Mouse (Mus musculus) frontal cortex, postnatal 10 days (tissue): ENCODE results near the gene Pla2g1b.
"Not testable (repeated sequence)": the region's sequence is repeated elsewhere in the genome, so short reads cannot be mapped to it uniquely, and the experiment has no call there.

Source experiments
- DNase-seq, 2 experiments: peaks; one replicate each; pipeline ENCODE4 v3.0.0; 2022; ENCODE audit warnings: low spot score in 2 of 2, mixed read lengths in 1 of 2

Gene Pla2g1b

DNA sequence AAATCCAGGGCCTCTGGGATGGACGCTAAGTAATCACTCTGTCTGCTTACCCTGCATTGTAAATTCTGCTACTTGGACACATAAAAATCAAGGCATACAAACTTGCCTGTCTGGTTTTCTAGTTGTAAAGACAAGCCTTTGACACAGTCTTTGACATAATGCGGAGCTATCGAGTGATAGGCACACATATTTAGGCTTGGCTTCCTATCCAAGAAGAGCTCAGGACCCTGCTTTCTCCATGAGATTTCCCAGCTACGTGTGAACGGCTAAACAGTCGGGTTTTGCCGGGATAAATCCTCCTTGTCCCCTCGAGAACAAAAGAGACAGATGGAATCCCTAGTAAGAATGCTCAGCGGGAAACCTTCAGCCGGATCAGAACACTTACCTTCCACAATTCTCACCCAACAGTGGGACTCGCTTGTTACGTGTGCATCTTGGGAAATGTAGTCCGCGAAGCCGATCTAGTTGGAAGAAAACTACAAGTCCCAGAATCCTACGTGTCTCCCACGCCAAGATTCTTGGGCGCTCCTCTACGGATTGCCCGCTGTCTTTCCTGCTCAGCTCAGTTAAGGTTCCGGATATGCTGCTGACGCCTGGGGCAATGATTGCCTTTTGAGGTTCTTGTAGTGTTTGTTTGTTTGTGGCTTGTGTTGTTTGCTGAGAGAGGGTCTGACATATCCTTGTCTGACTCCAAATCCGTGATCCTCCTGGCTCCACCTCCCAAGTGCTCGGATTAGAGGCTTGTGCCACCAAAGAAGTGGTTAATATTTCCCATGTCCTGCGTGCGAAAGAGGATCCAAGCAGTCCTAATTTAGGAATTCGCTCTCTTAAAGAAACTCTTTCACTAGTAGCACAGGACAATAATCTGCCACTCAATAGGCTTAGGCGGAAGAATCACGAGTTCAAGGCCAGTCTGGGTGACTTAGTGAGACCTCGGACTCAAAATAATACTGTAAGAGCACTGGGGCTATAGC is 18.2 kb downstream of the Pla2g1b start, which contains the start of gene Sirt4:
Sirt4 (minus strand) TSS at position 779 of the 974 bp plus-strand sequence.
- peak; percentile 80 for DNase-seq

DNA sequence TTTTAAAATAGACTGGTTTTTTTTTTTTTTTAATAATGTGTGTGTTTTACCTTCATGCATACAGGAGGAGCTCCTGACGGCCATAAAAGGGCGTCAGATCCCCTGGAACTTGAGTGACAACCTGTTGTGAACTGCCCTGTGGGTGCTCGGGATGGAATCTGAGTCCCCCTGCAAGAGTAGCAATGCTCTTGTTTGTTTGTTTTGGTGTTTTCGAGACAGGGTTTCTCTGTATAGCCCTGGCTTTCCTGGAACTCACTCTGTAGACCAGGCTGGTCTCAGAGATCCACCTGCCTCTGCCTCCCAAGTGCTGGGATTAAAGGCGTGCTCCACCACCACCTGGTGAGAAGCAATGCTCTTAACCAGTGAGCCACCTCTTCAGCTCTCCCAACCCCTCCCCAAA is 18.9 kb downstream of the Pla2g1b start:
- no peak for DNase-seq

DNA sequence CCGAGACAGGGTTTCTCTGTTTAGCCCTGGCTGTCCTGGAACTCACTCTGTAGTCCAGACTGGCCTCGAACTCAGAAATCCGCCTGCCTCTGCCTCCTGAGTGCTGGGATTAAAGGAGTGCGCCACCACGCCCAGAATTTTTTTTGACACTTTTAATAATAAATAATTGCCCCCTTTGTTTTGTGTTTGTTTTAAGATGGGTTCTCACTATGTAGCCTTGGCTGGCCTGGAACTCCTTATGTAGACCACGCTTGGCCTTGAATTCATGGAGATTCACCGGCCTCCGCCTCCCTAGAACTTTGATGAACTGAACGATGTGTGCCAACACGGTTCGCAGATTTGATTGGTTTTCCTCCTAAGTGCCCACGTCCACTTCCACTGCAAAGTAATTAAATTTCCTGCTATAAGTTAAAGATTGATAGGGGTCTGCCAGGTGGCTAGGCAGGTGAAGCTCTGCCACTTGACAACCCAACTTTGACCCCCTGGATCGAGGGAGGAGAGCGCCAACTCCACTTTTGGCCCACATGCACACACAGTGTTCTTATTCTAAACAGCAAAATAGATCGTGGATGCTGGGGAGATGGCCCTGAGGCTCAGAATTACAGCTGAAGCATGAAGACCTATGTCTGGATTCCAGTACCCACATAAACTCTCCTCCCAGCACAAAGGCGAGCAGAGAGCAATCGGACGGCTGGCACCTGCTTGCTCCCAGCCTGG is 19.6 kb downstream of the Pla2g1b start:
- DNase-seq: no peak

DNA sequence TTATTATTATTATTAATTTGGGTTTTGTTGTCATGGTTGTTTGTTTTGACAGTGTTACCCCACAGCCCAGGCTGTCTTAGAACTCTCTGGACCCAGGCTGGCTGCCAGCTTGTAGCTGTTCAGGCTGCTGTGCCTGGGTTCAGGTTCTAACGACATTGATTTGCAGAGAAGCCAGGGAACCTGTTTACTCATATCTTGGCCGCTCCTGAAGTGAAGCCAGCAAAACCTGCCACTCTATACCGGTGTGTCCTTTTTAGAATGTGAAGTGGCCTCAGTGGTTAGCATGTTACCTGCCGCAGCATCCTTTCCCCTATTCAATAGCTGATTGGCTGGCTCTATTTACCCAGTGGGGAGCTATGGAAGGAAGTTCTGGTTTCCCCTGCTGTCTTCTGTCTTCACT is 20.7 kb downstream of the Pla2g1b start:
- no peak for DNase-seq

DNA sequence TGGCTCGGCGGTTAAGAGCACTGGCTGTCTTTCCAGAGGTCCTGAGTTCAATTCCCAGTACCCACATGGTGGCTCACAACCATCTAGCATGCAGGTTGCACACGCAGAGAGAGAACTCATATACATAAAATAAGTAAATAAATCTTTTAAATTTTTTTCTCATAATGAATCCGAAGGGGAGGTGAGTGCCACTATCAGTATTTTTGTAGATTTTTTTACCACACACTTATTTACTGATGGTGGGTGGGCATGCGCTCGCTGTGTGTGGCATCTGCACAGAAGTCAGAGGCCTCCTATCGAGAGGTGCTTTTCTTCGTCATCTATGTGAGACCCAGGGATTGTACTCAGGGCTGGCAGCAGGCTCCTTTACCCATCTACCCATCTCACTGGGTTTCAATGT is 21.3 kb downstream of the Pla2g1b start:
- no peak for DNase-seq

DNA sequence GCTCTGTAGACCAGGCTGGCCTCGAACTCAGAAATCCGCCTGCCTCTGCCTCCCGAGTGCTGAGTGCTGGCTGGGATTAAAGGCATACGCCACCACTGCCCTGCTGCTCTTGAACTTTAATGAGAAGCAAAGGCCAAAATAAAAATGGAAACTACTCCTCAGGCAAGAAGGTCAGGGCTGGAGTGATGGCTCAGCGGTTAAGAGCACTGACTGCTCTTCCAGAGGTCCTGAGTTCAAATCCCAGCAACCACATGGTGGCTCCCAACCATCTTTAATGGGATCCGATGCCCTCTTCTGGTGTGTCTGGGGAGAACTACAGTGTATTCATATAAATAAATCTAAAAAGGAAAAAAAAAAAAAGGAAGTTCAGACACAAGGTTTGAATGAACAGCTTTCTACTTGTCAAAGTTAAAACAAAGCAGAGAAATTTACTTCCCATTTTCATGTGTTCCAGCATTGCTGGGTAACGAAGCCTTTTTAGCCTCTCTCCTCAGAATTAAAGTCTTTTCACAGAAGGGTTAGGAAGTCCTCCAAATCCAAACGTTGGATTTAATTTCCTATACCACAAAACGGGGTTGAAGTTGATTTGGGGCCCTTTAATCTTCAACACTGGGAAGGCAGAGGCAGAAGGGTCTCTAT is 22.0 kb downstream of the Pla2g1b start:
- no peak for DNase-seq

DNA sequence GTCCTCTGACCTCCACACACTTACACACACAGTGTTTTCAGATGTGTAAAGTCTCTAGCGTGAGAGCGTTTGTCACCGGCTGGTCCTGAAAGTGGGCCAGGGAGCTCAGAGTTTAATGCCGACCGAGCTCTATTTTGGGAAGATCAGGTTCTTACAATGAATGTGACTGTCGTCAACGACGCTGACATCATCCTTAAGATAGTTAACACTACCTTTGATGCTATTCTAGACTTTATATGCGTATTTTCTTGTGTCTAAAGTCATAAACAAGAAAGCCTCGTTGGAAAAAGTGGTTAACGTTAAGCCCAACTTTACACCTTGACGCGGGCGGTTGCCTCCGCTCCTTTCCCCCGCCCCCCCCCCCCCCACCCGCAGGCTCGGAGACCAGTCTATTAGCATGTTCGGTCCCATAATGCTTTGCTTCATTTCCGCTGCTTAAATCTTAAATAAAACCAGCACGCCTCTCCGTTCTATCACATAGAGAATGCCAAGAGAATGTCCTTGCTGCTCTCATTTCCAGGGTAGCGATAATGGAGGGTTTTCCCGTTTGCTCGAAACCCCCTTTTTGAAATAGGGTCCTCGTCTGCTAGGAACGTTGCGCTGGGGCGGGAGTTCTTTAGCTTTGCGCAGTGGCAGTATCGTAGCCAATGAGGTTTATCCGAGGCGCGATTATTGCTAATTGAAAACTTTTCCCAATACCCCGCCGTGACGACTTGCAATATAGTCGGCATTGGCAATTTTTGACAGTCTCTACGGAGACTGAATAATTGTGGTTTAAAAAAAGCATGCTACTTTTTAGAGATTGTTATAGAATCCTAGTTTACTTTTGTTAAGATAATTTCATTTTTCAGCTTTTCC is 23.0 kb downstream of the Pla2g1b start:
- DNase-seq: peak; percentile 73 to 77

DNA sequence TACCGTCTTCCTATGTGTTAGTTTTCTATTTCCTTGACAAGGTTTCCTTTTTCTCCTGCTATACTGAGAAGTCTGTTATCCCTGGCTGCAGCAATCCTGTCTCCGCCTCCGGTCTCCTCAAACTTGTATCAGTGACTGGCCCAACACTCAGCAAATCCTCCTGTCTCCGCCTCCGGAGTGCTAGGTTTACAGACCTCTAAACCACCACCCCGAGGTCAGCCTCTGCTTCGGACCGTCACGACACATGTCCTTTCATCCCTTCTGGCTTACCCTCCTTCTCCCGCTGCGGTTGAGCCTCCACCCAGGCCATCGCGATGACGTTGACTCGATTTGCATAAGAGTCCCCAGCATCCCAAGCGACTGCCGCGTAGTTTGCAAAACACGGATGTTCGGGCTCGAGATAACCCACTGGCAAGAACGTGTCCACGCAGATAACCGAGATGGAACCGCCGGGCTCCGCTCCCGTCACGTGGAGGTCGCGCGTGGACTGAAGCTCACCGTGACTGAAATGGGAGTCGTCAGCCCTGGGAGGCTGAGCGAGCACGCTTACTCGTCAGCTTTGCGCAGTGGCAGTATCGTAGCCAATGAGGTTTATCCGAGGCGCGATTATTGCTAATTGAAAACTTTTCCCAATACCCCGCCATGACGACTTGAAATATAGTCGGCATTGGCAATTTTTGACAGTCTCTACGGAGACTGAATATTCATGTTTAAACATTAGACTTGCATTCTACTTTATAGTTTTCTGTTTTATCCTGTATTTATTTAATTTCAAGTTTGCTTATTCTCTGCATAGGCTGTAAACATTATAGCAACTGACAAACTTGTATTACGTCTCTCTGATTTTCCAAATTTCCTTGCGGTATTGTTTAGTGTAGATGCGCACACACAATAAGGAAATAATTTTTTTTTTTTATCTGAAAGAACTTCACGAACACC is 23.9 kb downstream of the Pla2g1b start:
- peak; percentile 84 to 87 for DNase-seq

DNA sequence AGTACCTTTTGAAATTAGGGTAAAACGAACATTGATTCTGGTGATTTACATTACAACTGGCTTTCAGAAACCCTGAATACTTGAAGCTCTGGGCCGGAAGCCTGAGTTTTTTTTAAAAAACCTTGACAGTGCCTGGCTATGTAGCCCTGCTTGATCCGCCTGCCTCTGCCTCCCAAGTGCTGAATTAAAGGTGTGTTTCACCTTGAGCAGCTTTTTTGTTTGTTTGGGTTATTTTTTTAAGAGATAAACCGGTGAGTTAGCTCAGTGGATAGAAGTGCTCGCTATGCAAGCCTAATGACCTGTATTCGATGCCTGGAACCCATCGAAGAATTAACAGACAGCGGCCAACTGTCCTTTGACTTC is 24.6 kb downstream of the Pla2g1b start:
- DNase-seq: no peak

DNA sequence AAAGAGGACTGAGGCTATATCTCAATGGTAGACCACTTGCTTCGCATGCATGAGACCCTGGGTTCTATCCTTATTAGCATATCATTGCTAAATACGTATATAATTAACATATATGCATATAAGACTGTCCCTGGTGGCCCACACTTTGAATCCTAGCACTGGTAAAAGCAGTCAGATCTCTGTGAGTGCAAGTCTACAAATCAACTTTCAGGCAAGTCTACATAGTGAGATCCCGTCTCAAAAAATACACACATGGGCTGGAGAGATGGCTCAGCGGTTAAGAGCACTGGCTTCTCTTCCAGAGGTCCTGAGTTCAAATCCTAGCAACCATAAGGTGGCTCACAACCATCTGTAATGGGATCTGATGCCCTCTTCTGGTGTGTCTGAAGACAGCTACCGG is 25.0 kb downstream of the Pla2g1b start:
- no peak for DNase-seq

DNA sequence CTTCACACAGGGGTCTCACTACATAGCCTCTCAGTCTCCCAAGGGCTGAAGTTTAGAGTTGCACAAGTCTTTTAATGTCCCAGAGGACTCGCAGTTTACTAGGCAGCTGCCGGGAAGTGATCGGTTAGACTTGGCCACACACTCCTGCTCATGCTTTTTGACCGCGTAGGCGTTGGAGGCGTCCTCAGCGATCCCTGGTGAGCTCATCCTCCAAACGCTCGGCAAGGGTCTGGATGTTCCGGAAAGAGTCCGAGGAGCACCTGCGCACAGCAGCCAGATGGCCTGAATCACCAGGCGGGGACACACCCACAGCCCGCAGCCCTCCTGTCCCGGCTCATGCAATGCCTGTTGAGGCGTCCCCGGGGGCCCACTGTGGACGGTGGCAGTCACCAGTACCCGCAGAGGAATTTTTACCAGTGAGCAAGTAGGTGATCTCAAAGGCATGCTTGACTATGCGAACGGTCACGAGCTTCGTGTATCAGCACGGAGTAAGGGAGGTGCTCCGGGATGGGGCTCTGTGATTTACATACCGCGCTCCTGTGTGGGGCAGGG is 25.8 kb downstream of the Pla2g1b start:
- no peak for DNase-seq

DNA sequence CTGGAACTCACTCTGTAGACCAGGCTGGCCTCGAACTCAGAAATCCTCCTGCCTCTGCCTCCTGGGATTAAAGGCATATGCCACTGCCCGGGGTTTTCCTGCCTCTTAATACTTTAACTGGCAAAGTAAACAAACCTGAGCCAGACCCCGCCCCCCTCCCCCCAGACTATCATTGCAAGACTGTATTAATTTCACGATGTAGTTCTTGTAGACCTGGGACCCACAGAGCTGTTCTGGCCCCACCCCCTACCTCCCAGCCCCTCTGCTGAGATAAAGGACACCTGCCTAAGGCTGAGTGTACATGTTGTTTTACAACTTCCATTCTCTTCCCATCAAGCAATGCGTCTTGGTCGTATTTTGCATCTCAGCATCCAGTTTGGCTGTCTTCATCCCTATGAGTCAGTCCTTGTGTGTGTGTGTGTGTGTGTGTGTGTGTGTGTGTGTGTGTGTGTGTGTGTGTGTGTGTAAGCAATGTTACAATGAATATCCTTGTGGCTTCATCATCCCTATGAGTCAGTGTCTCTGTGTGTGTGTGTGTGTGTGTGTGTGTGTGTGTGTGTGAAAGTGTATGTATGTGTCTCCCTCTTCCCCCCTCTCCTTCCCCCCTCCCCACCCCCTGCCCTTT is 26.8 kb downstream of the Pla2g1b start:
- DNase-seq: no peak

DNA sequence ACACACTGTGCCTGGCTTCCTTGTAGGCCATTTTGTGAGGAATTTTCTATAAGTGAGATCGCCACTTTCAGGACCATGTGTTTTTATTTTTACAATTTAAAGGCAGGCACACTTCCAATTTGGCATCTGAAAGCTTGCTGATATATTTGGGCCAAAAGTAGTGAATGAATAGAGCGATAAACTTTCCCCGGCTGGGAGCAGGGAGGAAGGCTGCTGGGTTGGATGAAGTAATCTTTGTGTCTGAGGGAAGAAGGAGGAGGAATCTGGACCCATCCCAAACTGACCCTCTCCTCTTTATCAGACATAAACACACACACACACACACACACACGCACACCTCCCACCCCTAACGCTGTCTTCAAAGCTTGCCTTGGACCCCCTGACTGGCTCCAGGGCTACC is 27.4 kb downstream of the Pla2g1b start:
- no peak for DNase-seq

DNA sequence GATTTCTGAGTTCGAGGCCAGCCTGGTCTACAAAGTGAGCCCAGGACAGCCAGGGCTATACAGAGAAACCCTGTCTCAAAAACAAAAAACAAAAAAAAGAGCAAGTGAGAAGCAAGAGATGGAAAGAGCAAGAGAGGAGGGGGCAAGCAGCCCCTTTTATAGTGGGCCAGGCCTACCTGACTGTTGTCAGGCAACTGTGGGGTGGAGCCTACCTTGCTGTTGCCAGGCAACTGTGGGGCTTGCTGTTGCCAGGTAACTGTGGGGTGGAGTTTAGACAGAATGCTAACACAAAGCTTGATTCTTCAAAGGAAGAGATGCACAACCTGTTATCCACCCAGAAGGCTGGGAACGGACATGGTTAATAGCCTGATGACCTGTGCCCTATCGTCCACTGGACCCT is 29.6 kb downstream of the Pla2g1b start:
- DNase-seq: not testable (repeated sequence)

DNA sequence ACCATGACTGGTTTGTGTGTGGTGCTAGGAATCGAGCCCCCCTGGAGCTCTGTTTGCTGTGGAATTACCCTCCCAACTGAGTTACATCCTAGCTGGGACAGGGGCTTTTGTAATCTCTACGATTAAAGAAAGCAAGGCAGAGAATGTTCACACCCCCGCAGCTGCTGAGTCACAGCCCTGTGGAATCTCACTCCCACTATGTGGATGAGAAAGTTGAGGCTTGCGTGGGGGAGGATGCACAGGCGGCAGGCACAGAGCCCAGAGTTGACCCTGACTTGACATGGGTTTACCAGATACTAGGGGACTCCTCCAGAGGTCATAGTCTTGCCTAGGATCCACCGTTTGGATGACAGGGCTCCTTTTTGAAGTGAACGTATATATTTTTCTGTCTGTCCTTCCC is 31.0 kb downstream of the Pla2g1b start:
- DNase-seq: no peak

DNA sequence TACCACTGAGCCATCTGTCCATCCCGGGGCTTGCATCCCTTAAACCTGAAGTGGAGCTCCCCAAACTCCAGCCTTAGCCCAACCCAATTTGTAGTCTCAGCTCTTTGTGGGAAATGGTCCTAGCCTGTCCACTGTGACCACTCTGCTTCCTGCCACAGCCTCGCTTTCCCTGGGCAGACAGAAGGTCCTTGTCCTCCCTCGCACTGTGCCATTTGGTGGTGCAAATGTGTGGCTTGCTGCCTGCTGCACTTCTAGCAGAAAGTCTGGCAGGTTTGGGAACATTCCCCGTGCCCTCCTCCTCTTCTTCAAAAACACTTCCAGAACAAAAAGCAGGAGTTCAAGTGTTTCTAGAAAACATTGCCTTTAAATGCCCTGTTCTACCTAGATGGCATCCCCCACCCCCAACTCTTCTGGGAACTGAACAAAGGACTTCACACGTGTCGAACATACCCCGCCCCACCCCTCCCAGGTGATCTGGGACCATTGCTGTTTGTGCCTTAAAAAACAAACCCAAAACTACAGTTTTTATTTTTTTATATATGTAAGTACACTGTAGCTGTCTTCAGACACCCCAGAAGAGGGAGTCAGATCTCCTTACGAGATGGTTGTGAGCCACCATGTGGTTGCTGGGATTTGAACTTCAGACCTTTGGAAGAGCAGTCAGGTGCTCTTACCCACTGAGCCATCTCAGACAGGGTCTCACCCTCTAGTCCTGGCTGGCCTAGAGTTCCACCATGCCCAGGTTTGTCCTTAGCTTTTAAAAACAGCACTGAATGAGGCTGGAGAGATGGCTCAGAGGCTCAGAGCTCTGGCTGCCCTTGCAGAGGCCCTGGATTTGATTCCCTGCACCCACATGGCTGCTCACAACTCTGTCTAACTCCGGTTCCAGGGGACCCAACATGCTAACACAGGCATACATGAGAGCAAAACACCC is 32.5 kb downstream of the Pla2g1b start:
- no peak for DNase-seq

DNA sequence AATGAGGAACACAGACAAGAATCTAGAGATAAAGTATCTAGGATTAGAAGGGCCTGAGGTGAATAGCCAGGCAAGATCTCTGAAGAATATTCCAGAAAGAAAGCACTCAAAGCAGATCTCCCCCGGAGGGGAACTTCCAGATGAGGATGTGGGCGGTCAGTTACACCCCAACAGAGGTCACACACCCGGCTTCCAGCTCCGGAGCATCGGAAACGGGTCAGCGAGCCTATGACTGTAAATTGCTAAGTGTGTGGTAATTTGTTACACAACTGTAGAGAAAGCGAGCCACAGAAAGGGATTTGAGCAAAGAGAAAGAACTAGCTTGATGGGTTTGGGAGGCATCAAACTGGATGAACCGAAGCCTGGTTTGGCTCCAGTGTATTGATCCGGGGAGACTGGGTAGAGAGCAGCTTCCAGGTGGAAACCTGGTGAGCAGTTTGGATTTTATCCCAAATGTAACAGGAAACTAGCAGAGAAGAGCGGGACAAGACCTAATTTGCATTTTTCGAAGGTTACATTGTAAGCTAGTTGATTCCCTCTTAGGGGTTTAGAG is 34.4 kb downstream of the Pla2g1b start:
- DNase-seq: no peak

DNA sequence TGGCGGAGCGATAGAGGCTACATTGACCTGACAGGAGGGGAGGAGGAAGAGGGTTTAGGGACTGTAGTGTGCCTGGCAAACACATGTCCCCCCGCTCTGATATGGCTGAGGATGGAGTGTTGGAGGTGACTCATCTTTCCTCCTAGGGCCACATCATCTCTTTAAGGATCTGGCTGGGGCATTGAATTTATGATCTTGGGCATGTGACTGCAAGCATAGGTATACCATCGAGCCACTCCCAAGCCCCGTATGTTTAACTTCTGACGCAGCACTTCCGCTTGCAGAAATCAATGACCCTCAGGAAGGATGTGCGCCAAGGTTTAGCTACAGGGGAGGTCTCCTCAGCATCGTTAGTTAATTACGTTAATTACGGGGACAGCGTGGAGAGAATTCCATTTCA is 37.0 kb downstream of the Pla2g1b start:
- DNase-seq: no peak
